Mouse (Mus musculus) small intestine, adult 2 months (tissue): Measurements from ENCODE around the gene Gfpt1.

ENCODE experiments used
- CTCF ChIP-seq: fragments of 200-500 bp; IDR thresholded peaks from 2 replicates; pipeline ENCODE4 v1.5.1; 2012; ENCODE audit warnings: low read depth, mild to moderate bottlenecking, control low read depth, inconsistent platforms, low read length, moderate library complexity, mixed read lengths; ENCODE audit not compliant: insufficient replicate concordance, insufficient read length; ENCODE audit errors: extremely low read depth
- POLR2A ChIP-seq: fragments of 200-500 bp; IDR thresholded peaks from 2 replicates; pipeline ENCODE4 v1.6.1; 2012; ENCODE audit warnings: low read depth, mild to moderate bottlenecking, control low read depth, inconsistent platforms, low read length, moderate library complexity

GRCm38 (mm10) chr6:87079457-87079856, 36.8 kb downstream of the Gfpt1 start:
- TF ChIP-seq CTCF, result no peak
- no peak for TF ChIP-seq POLR2A
